Mouse (Mus musculus) stomach, postnatal 0 days (tissue): ENCODE measurements around the gene Samd8. TPM values are rescaled to one million over a fixed set of nuclear protein-coding genes. Genes with fewer than 3 reads are reported as not detected.

Experiments
- ATAC-seq: fragments of 200-750 bp; cut with Nextera tagmentation; 2 replicates; pipeline ENCODE4 v1.8.0; 2017; ENCODE audit not compliant: low FRiP score, low TSS enrichment
- DNase-seq: peaks from one replicate; pipeline ENCODE4 v3.0.0-alpha.2; 2016; ENCODE audit warnings: low spot score
- H3K27ac ChIP-seq: fragments of 300-500 bp; sonication (generic); replicated peaks from 2 replicates; pipeline ENCODE4 v1.5.1; 2014; ENCODE audit warnings: mild to moderate bottlenecking, control low read depth
- H3K27me3 ChIP-seq: fragments of 300-500 bp; sonication (generic); 2 replicates; pipeline ENCODE4 v1.6.1; 2014; ENCODE audit warnings: low read length; ENCODE audit not compliant: control insufficient read depth, insufficient read depth
- H3K36me3 ChIP-seq: fragments of 300-500 bp; sonication (generic); 2 replicates; pipeline ENCODE4 v1.6.1; 2014; ENCODE audit warnings: low read length, mixed read lengths; ENCODE audit not compliant: control insufficient read depth, insufficient read depth
- H3K4me1 ChIP-seq: fragments of 300-500 bp; sonication (generic); replicated peaks from 2 replicates; pipeline ENCODE4 v1.6.1; 2014; ENCODE audit warnings: antibody characterized with exemption; ENCODE audit not compliant: control insufficient read depth, insufficient read depth
- H3K4me2 ChIP-seq: fragments of 300-500 bp; sonication (generic); replicated peaks from 2 replicates; pipeline ENCODE4 v1.6.1; 2014; ENCODE audit warnings: low read depth, mild to moderate bottlenecking, control low read depth, moderate library complexity
- H3K4me3 ChIP-seq: fragments of 300-500 bp; sonication (generic); 2 replicates; pipeline ENCODE4 v1.5.1; 2014; ENCODE audit warnings: low read depth, low read length, control low read depth
- H3K9ac ChIP-seq: fragments of 300-500 bp; sonication (generic); 2 replicates; pipeline ENCODE4 v1.6.1; 2014; ENCODE audit warnings: mild to moderate bottlenecking, low read length, control low read depth, mixed read lengths
- H3K9me3 ChIP-seq: fragments of 300-500 bp; sonication (generic); 2 replicates; pipeline ENCODE4 v1.6.1; 2016; ENCODE audit warnings: low read length; ENCODE audit not compliant: control insufficient read depth
- CTCF ChIP-seq: IDR thresholded peaks from 2 replicates; pipeline ENCODE4 v1.5.1; 2016; ENCODE audit warnings: antibody characterized with exemption, low read depth, mild to moderate bottlenecking, moderate library complexity
- EP300 ChIP-seq: optimal IDR thresholded peaks from 2 replicates; pipeline ENCODE3; 2016; ENCODE audit warnings: antibody characterized with exemption
- WGBS: fragments of 180-500 bp; shearing (Covaris S2); extraction: QIAGEN DNeasy Blood & Tissue Kit; methylation state at CpG from one replicate; pipeline ENCODE4 v1.1.7; 2014; 5-methylcytosine and 5-hydroxymethylcytosine counted together
- polyA plus RNA-seq: library from polyadenylated mRNA; unstranded; fragments of >200 nt; fragmentation: Nextera tagmentation; extraction: Ambion mirVana; gene quantifications from 2 replicates; pipeline ENCODE4 v1.2.1, GENCODE M21; 2015

Samd8 gene
- polyA plus RNA-seq, 1 experiment from 2014 or later = 15.3 TPM

DNA sequence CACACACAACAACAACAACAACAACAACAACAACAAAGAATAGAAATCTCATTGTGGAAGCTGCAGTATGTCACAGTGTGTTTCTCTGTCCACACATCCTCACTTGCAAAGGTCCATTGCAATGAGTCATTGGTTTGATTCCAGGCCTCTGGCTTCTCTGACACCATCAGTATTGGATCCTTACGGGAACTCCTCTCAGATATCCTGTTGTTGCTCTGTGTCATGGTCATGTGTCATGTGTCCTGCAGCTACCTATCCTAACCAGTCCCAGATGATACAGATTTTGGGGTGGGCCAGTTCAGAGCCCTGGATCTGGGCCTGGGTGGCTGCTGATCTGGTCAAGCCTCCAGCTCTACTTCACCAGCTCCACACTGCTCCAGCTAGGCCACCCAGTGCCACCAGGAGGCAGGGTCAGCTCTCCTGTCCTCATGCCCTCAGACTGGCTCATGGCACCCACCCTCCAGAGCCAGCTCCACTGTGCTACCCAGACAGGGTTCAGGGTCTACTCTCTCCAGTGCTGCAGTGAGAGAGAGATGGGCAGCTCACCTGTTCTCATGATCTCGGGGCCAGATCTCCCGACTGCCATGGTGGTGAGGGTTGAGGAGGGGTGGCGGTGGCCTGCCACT lies 70.7 kb downstream of the Samd8 start:
- TF ChIP-seq EP300 = no peak
- peak; percentile 51 for TF ChIP-seq CTCF
- WGBS = 87% methylated on average over 4 of the region's 4 CpGs

DNA sequence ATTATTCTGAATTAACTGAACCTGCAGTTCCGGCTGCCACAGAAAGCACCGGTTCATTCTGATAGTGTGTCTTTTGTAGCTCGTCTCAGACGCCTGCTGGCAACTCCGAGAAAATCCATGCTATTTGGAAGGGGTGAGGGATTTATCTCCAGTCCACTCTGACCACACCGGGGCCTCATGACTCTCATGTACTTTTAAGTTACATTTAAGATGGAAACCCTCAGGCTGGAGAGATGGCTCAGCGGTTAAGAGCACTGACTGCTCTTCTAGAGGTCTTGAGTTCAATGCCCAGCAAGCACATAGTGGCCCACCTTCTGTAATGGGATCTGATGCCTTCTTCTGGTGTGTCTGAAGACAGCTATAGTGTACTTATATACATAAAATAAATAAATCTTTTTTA lies 72.0 kb downstream of the Samd8 start:
- Histone ChIP-seq H3K4me3 (no peak overlapping the region), H3K4me2 (no peak overlapping the region), H3K9ac (no peak overlapping the region), H3K9me3 (no peaks in the 10 kb centered on the region), H3K27ac (peak overlapping the region; percentile 58), H3K27me3 (no peaks in the 10 kb centered on the region), H3K36me3 (no peaks in the 10 kb centered on the region), H3K4me1 (no peaks in the 10 kb centered on the region; the same call in 1 of the 2 replicates)
- DNase-seq (no peak), ATAC-seq (no peak)
- TF ChIP-seq EP300 (no peak), CTCF (no peak)
- 74% methylated on average over 7 of the region's 7 CpGs for WGBS

More for the DNA sequence above, 70.7 kb downstream of the Samd8 start:
- Histone ChIP-seq H3K4me3 (no peak overlapping the region), H3K9me3 (no peaks in the 10 kb centered on the region), H3K4me1 (no peaks in the 10 kb centered on the region; the same call in 1 of the 2 replicates), H3K4me2 (no peak overlapping the region), H3K9ac (no peak overlapping the region), H3K36me3 (no peaks in the 10 kb centered on the region), H3K27ac (no peak overlapping the region), H3K27me3 (no peaks in the 10 kb centered on the region)
- DNase-seq = peak; percentile 47
- peak; percentile 24 for ATAC-seq

DNA sequence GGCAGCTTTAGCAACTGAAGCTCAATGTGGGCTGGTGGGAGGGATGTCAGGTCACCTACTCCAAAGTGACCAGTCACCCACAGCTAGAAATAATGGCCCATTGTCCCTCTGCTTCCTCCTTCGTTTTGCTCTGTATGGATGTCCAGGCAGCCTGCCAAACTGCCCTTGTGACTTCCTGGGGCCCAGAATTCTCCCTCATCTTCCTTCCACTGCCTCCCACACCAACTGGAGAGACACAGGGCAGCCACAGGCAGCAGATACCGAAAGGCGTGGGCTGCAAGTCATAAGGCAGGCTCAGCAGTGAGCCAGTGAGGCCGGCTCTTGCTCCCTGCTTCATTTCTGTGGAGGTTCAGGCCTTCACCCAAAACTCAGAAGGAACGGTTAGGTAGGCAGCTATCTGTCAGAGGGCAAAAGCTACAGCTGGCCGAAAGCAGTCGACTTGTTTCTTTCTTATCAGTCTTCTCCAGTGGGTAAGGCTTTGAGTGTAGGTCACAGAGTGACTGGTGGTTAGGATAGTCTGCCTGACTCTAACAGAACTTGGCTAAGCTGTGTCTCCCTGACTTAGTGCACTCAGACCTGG lies 72.6 kb downstream of the Samd8 start:
- Histone ChIP-seq H3K36me3 (no peaks in the 10 kb centered on the region), H3K27me3 (no peaks in the 10 kb centered on the region), H3K4me2 (no peak overlapping the region), H3K4me1 (no peaks in the 10 kb centered on the region; the same call in 1 of the 2 replicates), H3K4me3 (no peak overlapping the region), H3K9ac (no peak overlapping the region), H3K9me3 (no peaks in the 10 kb centered on the region), H3K27ac (peak overlapping the region; percentile 79)
- peak; percentile 85 for DNase-seq
- TF ChIP-seq EP300 = no peak
- TF ChIP-seq CTCF = no peak
- peak; percentile 72 for ATAC-seq
- 28% methylated on average over 7 of the region's 7 CpGs for WGBS

DNA sequence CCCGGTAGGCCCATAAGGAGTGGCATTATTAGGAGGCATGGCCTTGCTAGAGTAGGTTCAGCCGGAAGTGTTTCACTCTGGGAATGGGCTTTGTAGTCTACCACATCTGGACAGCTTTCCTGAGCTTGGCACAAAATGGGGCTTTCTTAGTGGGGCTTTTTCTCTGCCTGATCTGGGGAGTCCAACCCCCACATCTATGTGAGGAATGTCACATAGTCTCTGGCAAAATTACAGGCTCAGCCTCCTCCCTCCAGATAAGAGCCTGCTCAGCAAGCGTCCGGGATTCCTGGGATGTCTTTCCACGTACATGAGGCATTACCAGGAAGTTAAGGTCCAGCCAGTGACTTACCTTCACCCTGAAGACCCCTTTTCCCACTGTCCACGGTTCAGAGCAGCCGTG lies 73.6 kb downstream of the Samd8 start:
- Histone ChIP-seq H3K36me3 (no peaks in the 10 kb centered on the region), H3K27me3 (no peaks in the 10 kb centered on the region), H3K27ac (0 out of 2 replicates have a peak overlapping the region, but pooled peaks have one; percentile 3), H3K4me3 (no peak overlapping the region), H3K9ac (no peak overlapping the region), H3K4me1 (no peaks in the 10 kb centered on the region; the same call in 1 of the 2 replicates), H3K9me3 (no peaks in the 10 kb centered on the region), H3K4me2 (no peak overlapping the region)
- DNase-seq = no peak
- ATAC-seq = no peak
- no peak for TF ChIP-seq EP300
- no peak for TF ChIP-seq CTCF
- WGBS = 51% methylated on average over 7 of the region's 7 CpGs

DNA sequence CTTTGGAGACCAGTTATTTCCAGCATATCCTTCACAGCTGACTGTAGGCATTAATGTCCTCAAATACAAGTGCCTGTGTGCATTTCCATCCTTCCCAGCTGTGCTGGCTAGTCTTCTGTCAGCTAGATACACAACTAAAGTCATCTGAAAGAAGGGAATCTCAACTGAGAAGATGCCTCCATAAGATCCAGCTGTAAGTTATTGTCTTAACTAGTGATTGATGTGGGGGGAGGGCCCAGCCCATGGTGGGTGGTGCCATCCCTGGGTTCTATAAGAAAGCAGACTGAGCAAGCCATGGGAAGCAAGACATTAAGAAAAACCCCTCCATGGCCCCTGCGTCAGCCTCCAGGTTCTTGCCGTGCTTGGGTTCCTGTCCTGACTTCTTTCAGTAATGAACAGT lies 74.6 kb downstream of the Samd8 start, which contains the start of gene Vdac2:
Gene Vdac2, plus strand, starts transcription at position 301 of the 400 bp plus-strand sequence.
- Histone ChIP-seq H3K36me3 (no peaks in the 10 kb centered on the region), H3K27ac (peak within 1 kb of the TSS; percentile 53; the same call in 1 of the 2 replicates), H3K9ac (no peak within 1 kb of the TSS), H3K27me3 (no peaks in the 10 kb centered on the region), H3K4me1 (no peaks in the 10 kb centered on the region; the same call in 1 of the 2 replicates), H3K9me3 (no peaks in the 10 kb centered on the region), H3K4me3 (no peak within 1 kb of the TSS), H3K4me2 (no peak within 1 kb of the TSS)
- ATAC-seq (no peak), DNase-seq (no peak)
- TF ChIP-seq EP300 (no peak), CTCF (no peak)
- 89% methylated on average over 2 of the region's 2 CpGs for WGBS
